Mouse (Mus musculus) erythroblast, embryonic 14.5 days (primary cell): Measurements from ENCODE around the gene Pdss2. TPM values are rescaled to one million over a fixed set of nuclear protein-coding genes. Genes with fewer than 3 reads are reported as not detected.

Experiments
- H3K27me3 ChIP-seq: 2 replicates; pipeline ENCODE4 v1.6.1; 2012; ENCODE audit warnings: inconsistent platforms; ENCODE audit not compliant: control insufficient read depth
- H3K36me3 ChIP-seq: 2 replicates; pipeline ENCODE4 v1.6.1; 2012; ENCODE audit warnings: mild to moderate bottlenecking, inconsistent platforms; ENCODE audit not compliant: control insufficient read depth
- H3K4me1 ChIP-seq: 2 replicates; pipeline ENCODE4 v1.6.1; 2012; ENCODE audit warnings: inconsistent platforms; ENCODE audit not compliant: control insufficient read depth
- H3K4me3 ChIP-seq: replicated peaks from 2 replicates; pipeline ENCODE3; 2012; ENCODE audit warnings: moderate library complexity, mild to moderate bottlenecking, inconsistent platforms
- H3K9me3 ChIP-seq: 2 replicates; pipeline ENCODE4 v1.6.1; 2012; ENCODE audit warnings: low read length, inconsistent platforms, mixed read lengths; ENCODE audit not compliant: control insufficient read depth
- GATA1 ChIP-seq: IDR thresholded peaks from 2 replicates; pipeline ENCODE4 v1.6.1; 2012; ENCODE audit warnings: low read length, inconsistent platforms, mixed read lengths
- TAL1 ChIP-seq: IDR thresholded peaks from 3 replicates; pipeline ENCODE4 v1.6.1; 2012; ENCODE audit warnings: low read length, inconsistent platforms, mixed read lengths
- polyA plus RNA-seq: library from polyadenylated mRNA; stranded (reverse); fragments of >175 nt; gene quantifications from 2 replicates; pipeline ENCODE4 v1.2.3, GENCODE M21; 2012

Gene Pdss2
- polyA plus RNA-seq, 1 experiment: 0.46 TPM

DNA sequence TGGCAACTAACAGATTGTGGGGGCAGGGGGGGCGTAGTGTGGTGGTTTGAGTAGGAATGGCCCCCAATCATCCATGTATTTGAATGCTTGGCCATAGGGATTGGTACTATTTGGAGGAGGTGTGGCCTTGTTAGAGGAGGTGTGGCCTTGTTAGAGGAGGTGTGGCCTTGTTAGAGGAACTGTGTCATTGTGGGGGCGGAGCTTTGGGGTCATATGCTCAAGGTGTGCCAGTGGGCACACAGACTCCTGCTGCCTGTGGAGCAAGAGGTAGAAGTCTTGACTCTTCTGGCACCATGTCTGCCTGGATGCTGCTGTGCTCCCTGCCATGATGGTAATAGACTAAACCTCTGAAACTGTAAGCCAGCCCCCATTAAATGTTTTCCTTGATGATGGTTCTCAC is 21.1 kb upstream of the Pdss2 start:
- Histone ChIP-seq H3K4me1 (no peaks in the 10 kb centered on the region), H3K9me3 (peaks cover 2% of the 10 kb centered on the region; the same call in 1 of the 2 replicates), H3K36me3 (no peaks in the 10 kb centered on the region), H3K4me3 (no peak overlapping the region), H3K27me3 (no peaks in the 10 kb centered on the region)
- TF ChIP-seq GATA1 (no peak), TAL1 (no peak)

DNA sequence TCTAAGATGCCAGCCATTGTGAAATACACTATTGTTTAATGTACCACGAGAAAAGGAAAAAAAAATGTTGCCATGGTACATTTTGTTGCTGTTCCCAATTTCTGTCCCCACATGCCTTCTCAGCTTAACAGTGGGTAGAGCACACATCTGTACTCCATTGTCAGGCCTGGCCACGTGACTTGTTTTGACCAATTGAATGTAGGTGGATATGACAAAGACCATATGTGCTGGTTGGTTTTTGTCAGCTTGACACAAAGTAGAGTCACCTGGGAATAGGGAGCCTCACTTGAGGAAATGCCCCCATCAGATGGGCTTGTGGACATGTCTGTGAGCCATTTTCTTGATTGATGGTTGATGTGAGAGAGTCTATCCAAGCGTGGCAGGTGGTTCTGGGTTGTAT is 17.4 kb upstream of the Pdss2 start:
- Histone ChIP-seq H3K36me3 (no peaks in the 10 kb centered on the region), H3K4me1 (no peaks in the 10 kb centered on the region), H3K9me3 (peaks cover 2% of the 10 kb centered on the region; the same call in 1 of the 2 replicates), H3K27me3 (no peaks in the 10 kb centered on the region), H3K4me3 (no peak overlapping the region)
- no peak for TF ChIP-seq TAL1

DNA sequence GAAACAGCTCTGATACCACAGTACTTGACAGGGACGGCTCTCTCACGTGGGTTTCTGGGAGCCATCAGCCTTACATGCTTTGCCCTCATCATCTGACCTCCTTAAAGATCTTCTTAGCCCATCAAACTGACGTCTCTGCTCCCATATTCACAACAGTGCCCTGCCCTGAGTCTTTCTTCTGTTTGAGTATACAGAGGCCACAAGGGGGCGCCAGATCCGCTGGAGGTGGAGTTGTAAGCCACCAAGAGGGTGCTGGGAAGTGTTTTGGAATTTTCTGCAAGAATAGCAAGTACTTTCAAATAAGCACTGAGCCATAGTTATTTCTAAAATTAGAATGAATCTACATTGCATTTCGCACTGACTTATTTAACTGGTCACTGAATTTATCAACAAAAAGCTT is 9.4 kb upstream of the Pdss2 start:
- no peaks in the 10 kb centered on the region; the same call in 1 of the 2 replicates for H3K4me1 ChIP-seq
- H3K4me3 ChIP-seq: no peak overlapping the region
- no peaks in the 10 kb centered on the region for H3K9me3 ChIP-seq
- TF ChIP-seq TAL1 (no peak), GATA1 (no peak)
- no peaks in the 10 kb centered on the region for H3K27me3 ChIP-seq
- no peaks in the 10 kb centered on the region for H3K36me3 ChIP-seq

DNA sequence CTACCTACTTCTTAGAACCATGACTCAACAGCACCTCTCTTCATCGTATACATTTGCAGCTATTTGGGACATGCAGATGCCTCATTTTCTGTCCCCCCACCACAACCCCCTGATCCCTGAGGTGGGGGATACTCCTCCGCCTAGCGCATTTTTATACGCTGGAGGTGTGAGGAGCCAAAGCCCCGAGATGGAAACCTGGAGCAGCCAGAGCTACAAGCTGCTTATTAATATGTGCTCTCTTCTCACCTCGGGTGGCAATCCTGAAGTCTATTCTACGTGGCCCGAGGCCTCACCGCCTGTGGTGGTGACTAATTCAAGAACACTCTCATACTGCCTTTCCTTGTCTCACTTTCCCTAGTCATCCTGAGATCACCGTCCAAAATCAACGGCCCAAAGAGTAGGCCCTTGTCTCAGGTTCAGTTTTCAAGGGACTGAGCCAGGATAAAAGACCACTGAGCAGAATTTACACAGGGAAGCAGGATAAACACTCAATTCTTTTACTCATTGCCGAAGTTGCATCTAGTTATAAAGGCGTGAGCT is 3.9 kb upstream of the Pdss2 start:
- Histone ChIP-seq H3K36me3 (no peaks in the 10 kb centered on the region), H3K4me1 (peaks cover 17% of the 10 kb centered on the region), H3K4me3 (no peak overlapping the region), H3K27me3 (no peaks in the 10 kb centered on the region), H3K9me3 (no peaks in the 10 kb centered on the region)
- no peak for TF ChIP-seq GATA1
- no peak for TF ChIP-seq TAL1

DNA sequence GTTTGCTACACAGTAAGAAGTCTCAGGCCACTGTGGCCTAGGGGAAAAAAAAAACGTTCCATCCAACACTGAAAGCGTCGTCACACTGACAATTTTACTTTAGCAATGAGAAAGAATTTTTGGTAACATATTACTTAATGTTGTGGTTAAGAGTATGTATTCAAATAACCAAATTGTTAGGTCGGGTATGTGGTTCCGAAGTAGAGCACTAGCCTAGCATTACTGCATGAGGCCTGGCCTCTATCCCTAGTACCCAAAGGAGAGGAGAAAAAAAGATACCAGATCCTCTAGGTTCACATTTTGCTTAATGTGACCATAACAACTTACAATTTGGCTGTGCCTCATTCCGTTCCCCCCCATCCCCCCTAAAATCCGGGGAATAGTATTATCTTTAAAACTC is 807 bp upstream of the Pdss2 start:
- no peak for TF ChIP-seq GATA1
- TF ChIP-seq TAL1: no peak
- peak overlapping the region; percentile 78 for H3K4me3 ChIP-seq
- H3K27me3 ChIP-seq: no peaks in the 10 kb centered on the region
- H3K9me3 ChIP-seq: no peaks in the 10 kb centered on the region
- peaks cover 27% of the 10 kb centered on the region for H3K4me1 ChIP-seq
- H3K36me3 ChIP-seq: no peaks in the 10 kb centered on the region

DNA sequence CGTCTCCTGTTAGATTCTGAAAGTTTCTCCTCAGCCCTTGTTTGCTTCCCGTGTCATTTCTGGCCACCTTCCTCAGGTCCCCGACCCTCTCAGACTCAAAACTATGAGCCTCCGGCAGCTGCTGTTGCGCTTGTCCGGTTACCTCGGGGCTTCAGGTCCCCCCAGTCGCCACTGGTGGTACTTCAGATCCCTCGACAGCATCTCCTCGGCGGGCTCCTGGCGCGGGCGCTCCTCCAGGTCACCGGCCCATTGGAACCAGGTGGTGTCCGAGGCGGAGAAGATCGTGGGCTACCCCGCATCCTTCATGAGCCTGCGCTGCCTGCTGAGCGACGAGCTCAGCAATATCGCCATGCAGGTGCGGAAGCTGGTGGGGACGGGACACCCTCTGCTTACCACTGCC is 373 bp downstream of the Pdss2 start:
- no peaks in the 10 kb centered on the region for H3K9me3 ChIP-seq
- H3K36me3 ChIP-seq: peaks cover 4% of the 10 kb centered on the region
- no peak for TF ChIP-seq GATA1
- H3K4me3 ChIP-seq: peak overlapping the region; percentile 78
- no peaks in the 10 kb centered on the region for H3K27me3 ChIP-seq
- peaks cover 39% of the 10 kb centered on the region for H3K4me1 ChIP-seq

DNA sequence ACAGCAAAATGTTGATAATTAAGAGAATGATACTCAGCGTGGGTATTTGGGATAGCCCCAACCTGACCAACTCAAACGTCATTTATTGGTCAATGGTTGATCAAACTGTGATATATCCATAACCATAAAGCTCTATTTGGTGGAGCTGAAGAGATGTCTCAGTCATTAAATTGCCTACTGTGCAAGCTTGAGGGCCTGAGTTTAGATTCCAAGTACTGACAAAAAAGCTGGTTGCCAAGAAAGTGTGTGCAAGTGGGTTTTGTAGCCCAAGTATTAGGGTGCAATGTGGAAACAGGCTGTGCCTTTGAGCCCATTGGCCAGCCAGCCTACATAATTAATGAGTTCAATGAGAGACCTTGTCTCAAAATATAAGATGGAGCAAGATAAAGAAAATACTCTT is 2.1 kb downstream of the Pdss2 start:
- Histone ChIP-seq H3K36me3 (peaks cover 10% of the 10 kb centered on the region), H3K27me3 (no peaks in the 10 kb centered on the region), H3K4me3 (no peak overlapping the region), H3K9me3 (no peaks in the 10 kb centered on the region), H3K4me1 (peaks cover 48% of the 10 kb centered on the region)
- TF ChIP-seq TAL1 (no peak), GATA1 (no peak)

DNA sequence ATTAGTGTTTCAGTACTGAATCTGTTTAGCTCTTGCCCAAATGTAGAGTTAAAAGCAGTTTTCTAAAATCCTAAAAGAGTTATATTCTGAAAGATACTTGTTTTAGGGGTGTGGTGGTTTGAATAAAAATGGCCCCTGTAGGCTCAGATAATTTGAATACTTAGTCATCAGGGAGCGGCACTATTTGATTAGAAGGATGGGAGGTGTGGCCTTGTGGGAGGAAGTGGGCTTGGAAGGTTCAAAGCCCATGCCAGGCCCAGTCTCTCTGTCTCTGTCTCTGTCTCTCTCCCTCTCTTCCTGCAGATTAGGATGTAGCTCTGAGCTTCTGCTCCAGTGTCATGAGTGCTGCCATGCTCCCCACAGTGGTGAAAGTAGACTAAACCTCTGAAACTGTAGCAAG is 5.1 kb downstream of the Pdss2 start:
- peaks cover 10% of the 10 kb centered on the region for H3K36me3 ChIP-seq
- no peak overlapping the region for H3K4me3 ChIP-seq
- H3K9me3 ChIP-seq: no peaks in the 10 kb centered on the region
- TF ChIP-seq TAL1 (no peak), GATA1 (no peak)
- peaks cover 41% of the 10 kb centered on the region for H3K4me1 ChIP-seq
- H3K27me3 ChIP-seq: no peaks in the 10 kb centered on the region

DNA sequence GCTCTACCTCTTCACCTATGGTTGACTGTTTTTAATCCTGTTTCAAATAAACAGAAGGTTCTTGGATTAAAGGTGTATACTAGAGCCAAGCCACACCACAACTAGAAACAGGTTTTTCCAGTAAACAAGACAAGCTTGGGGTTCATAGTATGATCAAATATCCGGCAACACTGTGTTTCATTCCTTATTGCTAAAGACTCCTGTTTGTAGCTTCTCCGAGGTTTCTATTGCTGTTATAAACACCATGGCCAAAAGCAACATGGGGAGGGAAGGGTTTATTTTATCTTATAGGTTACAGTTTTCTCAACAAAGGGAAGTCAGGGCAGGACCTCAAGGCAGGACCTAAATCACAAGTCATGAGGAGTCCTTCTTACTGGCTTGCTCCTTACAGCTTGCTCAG is 8.0 kb downstream of the Pdss2 start:
- Histone ChIP-seq H3K4me3 (no peak overlapping the region), H3K36me3 (peaks cover 10% of the 10 kb centered on the region), H3K4me1 (peaks cover 24% of the 10 kb centered on the region), H3K27me3 (no peaks in the 10 kb centered on the region), H3K9me3 (no peaks in the 10 kb centered on the region)
- no peak for TF ChIP-seq GATA1
- no peak for TF ChIP-seq TAL1

DNA sequence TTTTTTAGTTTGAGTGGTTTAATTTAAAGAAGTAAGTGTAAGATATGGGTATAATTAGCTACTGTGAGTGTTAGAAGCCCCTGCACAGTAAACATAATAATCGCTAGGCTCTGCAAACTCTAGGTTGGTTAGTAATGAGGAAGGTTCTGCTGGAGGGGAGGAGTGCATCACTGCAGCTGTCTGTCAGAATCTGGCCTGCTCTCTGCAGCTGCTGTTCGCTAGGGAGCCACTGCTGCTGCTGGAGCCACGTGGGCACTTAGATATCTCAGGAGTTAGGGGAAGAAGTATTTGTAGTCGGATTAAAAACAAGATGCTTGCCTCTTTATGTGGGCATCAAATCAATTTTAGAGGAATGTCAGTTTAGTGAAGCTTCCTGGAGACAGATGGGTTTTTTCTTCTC is 13.2 kb downstream of the Pdss2 start:
- H3K4me3 ChIP-seq: no peak overlapping the region

More for the DNA sequence above, 13.2 kb downstream of the Pdss2 start:
- Histone ChIP-seq H3K4me1 (peaks cover 2% of the 10 kb centered on the region), H3K9me3 (no peaks in the 10 kb centered on the region), H3K27me3 (no peaks in the 10 kb centered on the region), H3K36me3 (peaks cover 5% of the 10 kb centered on the region)
- TF ChIP-seq TAL1 (no peak), GATA1 (no peak)
